Mouse (Mus musculus) ES-Bruce4 (cell line): ENCODE data around the gene Tarsl2. TPM values are rescaled to one million over a fixed set of nuclear protein-coding genes. Genes with fewer than 3 reads are reported as not detected.

Source experiments
- H3K27ac ChIP-seq: 2 replicates; pipeline ENCODE4 v1.5.1; 2012; ENCODE audit warnings: low read length, inconsistent platforms; ENCODE audit not compliant: insufficient read depth
- H3K27me3 ChIP-seq: 2 replicates; pipeline ENCODE4 v1.6.1; 2012; ENCODE audit warnings: mild to moderate bottlenecking, low read length, inconsistent platforms; ENCODE audit not compliant: control insufficient read depth, poor library complexity, insufficient read depth, severe bottlenecking
- H3K36me3 ChIP-seq: 2 replicates; pipeline ENCODE4 v1.6.1; 2012; ENCODE audit warnings: inconsistent platforms, mild to moderate bottlenecking, low read length, moderate library complexity; ENCODE audit not compliant: control insufficient read depth, poor library complexity, insufficient read depth, severe bottlenecking
- H3K4me1 ChIP-seq: one replicate; pipeline ENCODE4 v1.8.1; 2011; ENCODE audit warnings: low read length; ENCODE audit not compliant: control insufficient read depth, insufficient read depth
- H3K4me3 ChIP-seq: 2 replicates; pipeline ENCODE4 v1.5.1; 2011; ENCODE audit warnings: low read depth, mild to moderate bottlenecking, low read length
- H3K9ac ChIP-seq: 2 replicates; pipeline ENCODE4 v1.6.1; 2012; ENCODE audit warnings: low read depth, mild to moderate bottlenecking, inconsistent platforms; ENCODE audit not compliant: poor library complexity, severe bottlenecking
- H3K9me3 ChIP-seq: replicated peaks from 2 replicates; pipeline ENCODE4 v1.6.1; 2012; ENCODE audit warnings: mild to moderate bottlenecking, low read length, inconsistent platforms; ENCODE audit not compliant: control insufficient read depth, poor library complexity, insufficient read depth, severe bottlenecking
- CTCF ChIP-seq: IDR thresholded peaks from one replicate; pipeline ENCODE4 v1.8.1; 2011; ENCODE audit warnings: low read depth, low read length
- EP300 ChIP-seq: IDR thresholded peaks from 2 replicates; pipeline ENCODE4 v1.6.1; 2011; ENCODE audit warnings: low read depth, low read length; ENCODE audit not compliant: insufficient read depth
- POLR2A ChIP-seq: IDR thresholded peaks from one replicate; pipeline ENCODE4 v1.8.1; 2011; ENCODE audit warnings: low read length; ENCODE audit not compliant: insufficient read depth
- polyA plus RNA-seq: library from polyadenylated mRNA; stranded (reverse); fragments of >200 nt; gene quantifications from 2 replicates; pipeline ENCODE4 v1.2.4, GENCODE M21; 2011; ENCODE audit warnings: low read depth; ENCODE audit not compliant: missing spikeins, insufficient read depth, insufficient read length

Gene Tarsl2
- polyA plus RNA-seq, 1 experiment: 5.8 TPM

GRCm38 (mm10) chr7:65630661-65631060 is 14.0 kb upstream of the Tarsl2 start:
- no peak for TF ChIP-seq EP300
- TF ChIP-seq POLR2A: no peak
- no peak for TF ChIP-seq CTCF
- no peaks in the 10 kb centered on the region for H3K36me3 ChIP-seq

GRCm38 (mm10) chr7:65635831-65636230 is 8.9 kb upstream of the Tarsl2 start:
- no peak overlapping the region for H3K4me3 ChIP-seq
- no peak for TF ChIP-seq EP300
- TF ChIP-seq POLR2A: no peak
- TF ChIP-seq CTCF: no peak
- no peaks in the 10 kb centered on the region for H3K36me3 ChIP-seq
- no peaks in the 10 kb centered on the region for H3K27me3 ChIP-seq
- no peak overlapping the region for H3K27ac ChIP-seq
- no peaks in the 10 kb centered on the region for H3K9me3 ChIP-seq
- H3K4me1 ChIP-seq: no peaks in the 10 kb centered on the region
- H3K9ac ChIP-seq: no peak overlapping the region

More at GRCm38 (mm10) chr7:65630661-65631060, 14.0 kb upstream of the Tarsl2 start:
- H3K4me3 ChIP-seq: no peak overlapping the region
- no peak overlapping the region for H3K27ac ChIP-seq
- H3K9me3 ChIP-seq: no peaks in the 10 kb centered on the region
- H3K4me1 ChIP-seq: no peaks in the 10 kb centered on the region
- H3K9ac ChIP-seq: no peak overlapping the region
- no peaks in the 10 kb centered on the region for H3K27me3 ChIP-seq

GRCm38 (mm10) chr7:65636356-65636880 is 8.3 kb upstream of the Tarsl2 start:
- Histone ChIP-seq H3K4me1 (no peaks in the 10 kb centered on the region), H3K4me3 (no peak overlapping the region), H3K9ac (no peak overlapping the region), H3K27me3 (no peaks in the 10 kb centered on the region), H3K9me3 (no peaks in the 10 kb centered on the region), H3K36me3 (no peaks in the 10 kb centered on the region), H3K27ac (no peak overlapping the region)
- TF ChIP-seq CTCF (no peak), EP300 (no peak), POLR2A (no peak)

- H3K4me3 ChIP-seq: no peak overlapping the region
- H3K9ac ChIP-seq: no peak overlapping the region
- no peaks in the 10 kb centered on the region for H3K9me3 ChIP-seq
- H3K4me1 ChIP-seq: no peaks in the 10 kb centered on the region
- H3K27ac ChIP-seq: no peak overlapping the region
- H3K27me3 ChIP-seq: peaks cover 2% of the 10 kb centered on the region; the same call in 1 of the 2 replicates
- no peak for TF ChIP-seq EP300
- no peak for TF ChIP-seq POLR2A
- no peak for TF ChIP-seq CTCF
- no peaks in the 10 kb centered on the region for H3K36me3 ChIP-seq
These were observed 6.4 kb upstream of the Tarsl2 start for GRCm38 (mm10) chr7:65638170-65638770.

GRCm38 (mm10) chr7:65639821-65640382 is 4.8 kb upstream of the Tarsl2 start:
- Histone ChIP-seq H3K4me3 (no peak overlapping the region), H3K27ac (no peak overlapping the region), H3K9ac (no peak overlapping the region), H3K27me3 (peaks cover 2% of the 10 kb centered on the region; the same call in 1 of the 2 replicates), H3K4me1 (no peaks in the 10 kb centered on the region), H3K36me3 (no peaks in the 10 kb centered on the region), H3K9me3 (no peaks in the 10 kb centered on the region)
- no peak for TF ChIP-seq POLR2A
- TF ChIP-seq EP300: no peak
- no peak for TF ChIP-seq CTCF

- no peaks in the 10 kb centered on the region for H3K36me3 ChIP-seq
- peaks cover 2% of the 10 kb centered on the region; the same call in 1 of the 2 replicates for H3K27me3 ChIP-seq
- H3K9me3 ChIP-seq: no peaks in the 10 kb centered on the region
- no peaks in the 10 kb centered on the region for H3K4me1 ChIP-seq
- no peak overlapping the region for H3K4me3 ChIP-seq
- no peak overlapping the region for H3K9ac ChIP-seq
- H3K27ac ChIP-seq: no peak overlapping the region
- TF ChIP-seq POLR2A (no peak), CTCF (no peak), EP300 (no peak)
These were observed 4.0 kb upstream of the Tarsl2 start for GRCm38 (mm10) chr7:65640672-65641071.
